ENCODE assay signal across 15 mouse cellular contexts in genomic region chr9:122380959-122381358, GRCm38 (mm10).
"Had no signal": no experiment of that assay in that cellular context is flagged by ENCODE, and none has a peak within 500 bp of the region (broad histone marks: within the 10 kb centered on the region; RNA-seq: fewer than 3 reads in every experiment).

No protein-coding gene starts in this region.

- ATAC-seq: liver, embryonic 12.5 days; midbrain, embryonic 13.5 days had no signal

- H3K9me3 ChIP-seq: limb, embryonic 15.5 days; liver, embryonic 12.5 days; megakaryocyte, embryonic 14.5 days; midbrain, embryonic 13.5 days; neural tube, embryonic 12.5 days; stomach, embryonic 15.5 days had no signal

- H3K4me3 ChIP-seq: limb, embryonic 15.5 days; liver, embryonic 12.5 days; megakaryocyte, embryonic 14.5 days; midbrain, embryonic 13.5 days; neural tube, embryonic 12.5 days; stomach, embryonic 15.5 days had no signal

- DNase-seq: kidney, adult 9 months; kidney, postnatal 36 days; lung, embryonic 14.5 days; lung, postnatal 10 days; right cerebral cortex, postnatal 14 days; thymus, adult 2 months; thymus, postnatal 25 days had no signal

- H3K27me3 ChIP-seq: limb, embryonic 15.5 days; liver, embryonic 12.5 days; megakaryocyte, embryonic 14.5 days; neural tube, embryonic 12.5 days; stomach, embryonic 15.5 days had no signal

- H3K4me2 ChIP-seq: limb, embryonic 15.5 days; liver, embryonic 12.5 days; lung, embryonic 14.5 days; midbrain, embryonic 13.5 days; neural tube, embryonic 12.5 days; stomach, embryonic 15.5 days had no signal

- H3K27ac ChIP-seq: kidney, postnatal 0 days; limb, embryonic 15.5 days; liver, embryonic 12.5 days; macrophage; midbrain, embryonic 13.5 days; neural tube, embryonic 12.5 days; stomach, embryonic 15.5 days had no signal

- H3K36me3 ChIP-seq: neural tube, embryonic 12.5 days; stomach, embryonic 15.5 days had no signal

- H3K4me1 ChIP-seq: limb, embryonic 15.5 days; liver, embryonic 12.5 days; neural tube, embryonic 12.5 days; stomach, embryonic 15.5 days had no signal

- H3K9ac ChIP-seq: limb, embryonic 15.5 days; liver, embryonic 12.5 days; lung, embryonic 14.5 days; midbrain, embryonic 13.5 days; neural tube, embryonic 12.5 days; stomach, embryonic 15.5 days had no signal
